13 mouse cellular contexts compared by ENCODE assay signal in genomic region chr12:98282776-98283486, GRCm38 (mm10). TPM values are rescaled to one million over a fixed set of nuclear protein-coding genes. Genes with fewer than 3 reads are reported as not detected.
DNase-seq lines count a peak whose midpoint lies in the region; ATAC-seq and TF ChIP-seq lines count a peak whose summit lies in the region.
"Had no signal": no experiment of that assay in that cellular context is flagged by ENCODE, and none has a peak within 500 bp of the region (broad histone marks: within the 10 kb centered on the region; RNA-seq: fewer than 3 reads in every experiment).

No protein-coding gene starts in this region.

- H3K4me1 ChIP-seq in brown adipose tissue, adult 24 weeks (ENCODE audit: control insufficient read depth, insufficient read depth, insufficient read length, low read length) = no peaks in the 10 kb centered on the region
- H3K4me1 ChIP-seq: heart, embryonic 10.5 days; limb, embryonic 12.5 days had no signal

- H3K27ac ChIP-seq in left cerebral cortex, adult 2 months = no peak overlapping the region
- H3K27ac ChIP-seq in brown adipose tissue, adult 24 weeks (replicated peaks; ENCODE audit: low read depth, low read length) = peak overlapping the region; percentile 83
- H3K27ac ChIP-seq: heart, embryonic 10.5 days; limb, embryonic 12.5 days; midbrain, embryonic 13.5 days had no signal

- intact Hi-C loops in left cerebral cortex, adult 2 months (cut with DNase I) = no loop called here
- intact Hi-C loops in left cerebral cortex, postnatal 10 days (cut with DNase I) = loop anchor here (5.0 kb wide), 1 partner anchor 339 kb away; no protein-coding TSS in a partner anchor

- peak; percentile 28 to 29 for DNase-seq in left cerebral cortex, adult 2 months (ENCODE audit: extremely low spot score in 1 of 2, low spot score in 2 of 2)
- DNase-seq in left cerebral cortex, postnatal 10 days (ENCODE audit: extremely low spot score in 1 of 2, low spot score in 2 of 2) = no peak
- no peak for DNase-seq in yolk sac, embryonic 10.5 days (ENCODE audit: low spot score)
- no peak for DNase-seq in lung, postnatal 10 days
- DNase-seq in ovary, postnatal 36 days (ENCODE audit: low spot score) = no peak
- DNase-seq: cerebellum, adult 2 months had no signal

- no peak overlapping the region for H3K4me3 ChIP-seq in left cerebral cortex, adult 2 months
- no peak overlapping the region for H3K4me3 ChIP-seq in brown adipose tissue, adult 24 weeks (ENCODE audit: insufficient read depth, low read depth, low read length)
- peak overlapping the region; percentile 10 for H3K4me3 ChIP-seq in myocyte
- H3K4me3 ChIP-seq: erythroblast, embryonic 14.5 days; heart, embryonic 10.5 days; limb, embryonic 12.5 days; midbrain, embryonic 13.5 days had no signal

- TF ChIP-seq POLR2A in myocyte (IDR thresholded peaks at IDR 0.05; ENCODE audit: insufficient read length, low read depth) = no peak

- H3K36me3 ChIP-seq in myocyte (ENCODE audit: control insufficient read depth, insufficient read depth) = no peaks in the 10 kb centered on the region
- H3K36me3 ChIP-seq: heart, embryonic 10.5 days; limb, embryonic 12.5 days; midbrain, embryonic 13.5 days had no signal

- H3K79me2 ChIP-seq in myocyte (ENCODE audit: control insufficient read depth, insufficient read depth) = no peaks in the 10 kb centered on the region

- H3ac ChIP-seq in myocyte (ENCODE audit: control insufficient read depth, insufficient read length) = no peak overlapping the region

- TF ChIP-seq CTCF in left cerebral cortex, adult 2 months (IDR thresholded peaks at IDR 0.05) = no peak

- ATAC-seq in CD4-positive, CD25-positive, alpha-beta regulatory T cell, adult 4 months = peak; percentile 46
- ATAC-seq: midbrain, embryonic 13.5 days had no signal

- H3K4me2 ChIP-seq in myocyte (ENCODE audit: low read depth) = peak overlapping the region; percentile 95
- H3K4me2 ChIP-seq: limb, embryonic 12.5 days; midbrain, embryonic 13.5 days had no signal

- no peaks in the 10 kb centered on the region for H3K27me3 ChIP-seq in myocyte (ENCODE audit: control insufficient read depth, insufficient read depth, insufficient read length)
- H3K27me3 ChIP-seq: limb, embryonic 12.5 days; midbrain, embryonic 13.5 days had no signal

TF ChIP-seq in myocyte, 11 proteins besides CTCF, POLR2A, EP300 and RAD21:
- TF ChIP-seq TCF3 (IDR thresholded peaks at IDR 0.05; ENCODE audit: insufficient read length, low read depth) = no peak
- TF ChIP-seq MYOD1 (IDR thresholded peaks at IDR 0.05; ENCODE audit: control insufficient read depth in 1 of 3, insufficient read length in 2 of 3, low read depth in 2 of 3) = no peak
- no peak for TF ChIP-seq POLR2AphosphoS2 (IDR thresholded peaks at IDR 0.05; ENCODE audit: insufficient read length, low read depth)
- no peak for TF ChIP-seq E2F4 (IDR thresholded peaks at IDR 0.05; ENCODE audit: insufficient read depth)
- no peak for TF ChIP-seq CEBPB (IDR thresholded peaks at IDR 0.05; ENCODE audit: insufficient read depth, poor library complexity, severe bottlenecking)
- TF ChIP-seq REST (IDR thresholded peaks at IDR 0.05; ENCODE audit: insufficient read depth, insufficient read length) = no peak
- no peak for TF ChIP-seq SRF (IDR thresholded peaks at IDR 0.05; ENCODE audit: control insufficient read depth, insufficient read length, low read depth)
- TF ChIP-seq USF1 (IDR thresholded peaks at IDR 0.05; ENCODE audit: low read depth) = no peak
- TF ChIP-seq MAX (IDR thresholded peaks at IDR 0.05; ENCODE audit: low read depth) = no peak
- TF ChIP-seq MYOG (IDR thresholded peaks at IDR 0.05; ENCODE audit: control insufficient read depth in 1 of 3, insufficient read depth in 1 of 3, insufficient read length in 2 of 3, low read depth in 2 of 3) = no peak
- no peak for TF ChIP-seq TCF12 (IDR thresholded peaks at IDR 0.05; ENCODE audit: insufficient read depth, poor library complexity, severe bottlenecking)
TF ChIP-seq in myocyte: peak in this region for 0.

RNA-seq across cellular contexts. Expression of gene Gpr65, which starts 14.5 kb away (rescaled TPM):
- total RNA-seq in left cerebral cortex, adult 2 months (2021) = under 1 TPM in 1 of 2 experiments, not detected in 1; 0.23 TPM
- under 1 TPM in 1 of 2 experiments, not detected in 1; 0.15 TPM for total RNA-seq in left cerebral cortex, postnatal 10 days (2021)
- polyA plus RNA-seq in CD4-positive, CD25-positive, alpha-beta regulatory T cell, adult 4 months (2017; shearing (Covaris generic)) = 10 to 100 TPM; 55.8 to 64.6 TPM
- polyA plus RNA-seq in brown adipose tissue, adult 24 weeks (2012; ENCODE audit: insufficient read depth, insufficient read length, missing spikeins) = 0.54 and 1.7 TPM in 2 replicates
- polyA plus RNA-seq in myocyte (2012; fragmentation: generic; extraction: Trizol) = not detected
- polyA plus RNA-seq: erythroblast, embryonic 14.5 days had no signal

RNA-seq across cellular contexts. Expression of gene Galc, which starts 23.7 kb away (rescaled TPM):
- 10 to 100 TPM; 24.5 to 25.9 TPM for total RNA-seq in left cerebral cortex, adult 2 months (2021)
- total RNA-seq in left cerebral cortex, postnatal 10 days (2021) = 10 to 100 TPM; 20.0 to 20.7 TPM
- polyA plus RNA-seq in CD4-positive, CD25-positive, alpha-beta regulatory T cell, adult 4 months (2017; shearing (Covaris generic)) = 1 to 10 TPM; 2.4 to 3.3 TPM
- 12.9 and 19.5 TPM in 2 replicates for polyA plus RNA-seq in brown adipose tissue, adult 24 weeks (2012; ENCODE audit: insufficient read depth, insufficient read length, missing spikeins)
- 6.6 TPM for polyA plus RNA-seq in myocyte (2012; fragmentation: generic; extraction: Trizol)
- polyA plus RNA-seq: erythroblast, embryonic 14.5 days had no signal

Comparison
In these comparisons a context has a peak if more than half of its experiments do, and no peak if none do; other contexts are left out.
1. DNase-seq: peak in left cerebral cortex, adult 2 months (2 of 2); none in left cerebral cortex, postnatal 10 days (0 of 2), yolk sac, embryonic 10.5 days (single experiment), lung, postnatal 10 days (single experiment) and ovary, postnatal 36 days (single experiment).
2. RNA of gene Gpr65, which starts 14.5 kb away (polyA plus RNA-seq): 55.8 to 64.6 TPM in CD4-positive, CD25-positive, alpha-beta regulatory T cell, adult 4 months; 0.54 to 1.7 TPM in brown adipose tissue, adult 24 weeks and not detected in myocyte (single experiment); every median in the first group is over 10 times any median in the second.